Mouse (Mus musculus) thymus, adult 2 months (tissue): ENCODE results near the gene Masp2. TPM values are rescaled to one million over a fixed set of nuclear protein-coding genes. Genes with fewer than 3 reads are reported as not detected.

Source experiments
- DNase-seq: peaks from one replicate; pipeline ENCODE4 v3.0.0; 2021
- H3K27ac ChIP-seq: fragments of 200-500 bp; 2 replicates; pipeline ENCODE4 v1.5.1; 2012; ENCODE audit warnings: low read length, control low read depth; ENCODE audit not compliant: control insufficient read depth, insufficient read depth
- H3K27me3 ChIP-seq: fragments of 200-500 bp; 2 replicates; pipeline ENCODE4 v1.6.1; 2012; ENCODE audit warnings: mild to moderate bottlenecking, low read length, moderate library complexity, mixed read lengths; ENCODE audit not compliant: control insufficient read depth, insufficient read depth
- H3K36me3 ChIP-seq: fragments of 200-500 bp; 2 replicates; pipeline ENCODE4 v1.6.1; 2012; ENCODE audit warnings: mild to moderate bottlenecking, low read length, moderate library complexity; ENCODE audit not compliant: control insufficient read depth, insufficient read depth
- H3K4me1 ChIP-seq: fragments of 200-500 bp; replicated peaks from 2 replicates; pipeline ENCODE4 v1.6.1; 2012; ENCODE audit warnings: low read length; ENCODE audit not compliant: control insufficient read depth, insufficient read depth
- H3K4me3 ChIP-seq: fragments of 200-500 bp; 2 replicates; pipeline ENCODE4 v1.5.1; 2012; ENCODE audit warnings: mild to moderate bottlenecking, low read length, control low read depth, moderate library complexity; ENCODE audit not compliant: control insufficient read depth, insufficient read depth
- CTCF ChIP-seq: fragments of 200-500 bp; IDR thresholded peaks from 2 replicates; pipeline ENCODE4 v1.5.1; 2012; ENCODE audit warnings: mild to moderate bottlenecking, control low read depth, low read length, moderate library complexity, borderline replicate concordance; ENCODE audit not compliant: control insufficient read depth, poor library complexity, insufficient read depth; ENCODE audit errors: extremely low read depth
- POLR2A ChIP-seq: fragments of 200-500 bp; IDR thresholded peaks from 2 replicates; pipeline ENCODE4 v1.6.1; 2012; ENCODE audit warnings: mild to moderate bottlenecking, low read length, control low read depth, moderate library complexity; ENCODE audit not compliant: control insufficient read depth, poor library complexity, insufficient read depth; ENCODE audit errors: extremely low read depth
- WGBS: fragments of 180-500 bp; shearing (Covaris S2); methylation state at CpG from one replicate; pipeline ENCODE4 v1.1.7; 2018; 5-methylcytosine and 5-hydroxymethylcytosine counted together
- polyA plus RNA-seq: library from polyadenylated mRNA; depleted of rRNA; stranded (reverse); fragments of >200 nt; gene quantifications from 2 replicates; pipeline ENCODE4 v1.2.3, GENCODE M21; 2012

The Masp2 gene
- polyA plus RNA-seq, 1 experiment = 3.8 TPM

DNA sequence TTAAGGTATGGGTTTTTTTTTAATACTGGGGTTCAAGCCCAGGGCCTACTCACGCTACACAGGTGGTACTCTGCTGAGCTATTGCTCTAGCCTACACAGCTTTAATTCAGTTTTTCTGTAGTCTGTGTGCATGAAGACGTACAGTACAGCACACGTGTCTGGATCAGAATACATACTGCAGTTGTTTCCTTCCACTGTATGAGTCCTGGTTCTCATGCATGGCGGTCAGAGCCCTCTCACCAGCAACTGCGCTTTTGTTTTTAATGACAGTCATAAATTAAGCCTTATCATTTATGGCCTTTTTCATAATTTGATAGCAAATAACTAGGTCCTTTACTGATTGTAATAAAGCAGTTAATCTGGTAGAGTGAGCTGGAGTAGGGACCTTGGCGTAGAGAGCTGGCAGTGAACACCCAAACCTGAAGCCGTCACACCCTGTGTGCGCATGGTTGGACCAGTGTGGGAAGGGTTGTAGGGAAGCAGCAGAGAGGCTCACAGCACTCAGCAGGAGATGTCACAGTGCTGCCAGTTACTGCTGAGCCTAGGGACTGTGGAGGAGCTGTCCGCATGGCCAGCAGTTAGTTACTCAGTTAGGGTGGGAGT, 31.6 kb upstream of the Masp2 start:
- DNase-seq = no peak
- Histone ChIP-seq H3K27me3 (no peaks in the 10 kb centered on the region), H3K27ac (no peak overlapping the region), H3K4me1 (no peaks in the 10 kb centered on the region), H3K4me3 (no peak overlapping the region), H3K36me3 (peaks cover 85% of the 10 kb centered on the region)
- TF ChIP-seq CTCF = no peak
- no peak for TF ChIP-seq POLR2A
- WGBS = 96% methylated on average over 9 of the region's 9 CpGs

DNA sequence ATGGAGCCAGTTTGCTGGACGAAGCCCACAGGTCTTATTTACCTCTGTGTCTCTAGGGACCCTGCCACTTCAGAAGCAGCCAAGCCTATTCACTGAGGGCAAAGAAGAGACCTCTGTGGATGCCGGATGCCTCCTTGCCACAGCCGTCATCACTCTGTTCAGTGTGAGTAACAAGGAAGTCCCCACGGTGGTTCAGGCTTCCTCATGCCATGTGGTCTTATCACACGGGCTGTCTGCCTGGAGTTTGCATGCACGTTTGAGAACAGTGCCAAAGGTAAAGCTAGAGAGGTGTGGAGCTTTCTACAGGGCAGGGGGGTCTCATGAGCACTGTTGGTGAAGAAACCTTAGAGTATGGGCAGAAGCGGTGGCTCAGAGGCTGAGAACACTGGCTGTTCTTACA, 29.1 kb upstream of the Masp2 start:
- 95% methylated on average over 7 of the region's 7 CpGs for WGBS
- peaks cover 83% of the 10 kb centered on the region for H3K36me3 ChIP-seq
- H3K4me3 ChIP-seq = no peak overlapping the region
- no peak overlapping the region for H3K27ac ChIP-seq
- H3K27me3 ChIP-seq = no peaks in the 10 kb centered on the region
- DNase-seq = no peak
- no peaks in the 10 kb centered on the region for H3K4me1 ChIP-seq
- no peak for TF ChIP-seq POLR2A
- TF ChIP-seq CTCF = no peak

DNA sequence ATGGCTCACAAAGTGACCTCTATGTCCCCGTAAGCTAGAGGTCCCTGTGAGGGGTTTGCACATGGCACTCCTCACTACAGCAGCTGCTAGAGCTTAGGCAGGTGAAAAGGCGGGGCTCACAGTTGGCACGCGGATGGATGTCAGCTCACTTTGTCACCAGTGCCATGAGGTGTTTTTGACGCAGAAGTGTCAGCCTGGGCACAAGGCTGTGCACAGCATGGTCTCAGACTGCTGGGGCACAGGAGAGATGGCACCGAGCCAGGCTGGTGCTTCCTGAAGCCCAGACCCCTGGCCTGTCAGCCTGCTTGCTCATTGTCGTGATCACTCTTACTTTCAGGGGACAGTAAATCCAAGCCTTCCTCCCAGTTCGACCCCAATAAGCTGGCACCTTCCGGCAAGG, 21.6 kb upstream of the Masp2 start:
- WGBS = 97% methylated on average over 9 of the region's 9 CpGs
- TF ChIP-seq CTCF = no peak
- TF ChIP-seq POLR2A = no peak
- Histone ChIP-seq H3K36me3 (peaks cover 61% of the 10 kb centered on the region), H3K4me3 (no peak overlapping the region), H3K27me3 (no peaks in the 10 kb centered on the region), H3K4me1 (no peaks in the 10 kb centered on the region), H3K27ac (no peak overlapping the region)
- DNase-seq = no peak

DNA sequence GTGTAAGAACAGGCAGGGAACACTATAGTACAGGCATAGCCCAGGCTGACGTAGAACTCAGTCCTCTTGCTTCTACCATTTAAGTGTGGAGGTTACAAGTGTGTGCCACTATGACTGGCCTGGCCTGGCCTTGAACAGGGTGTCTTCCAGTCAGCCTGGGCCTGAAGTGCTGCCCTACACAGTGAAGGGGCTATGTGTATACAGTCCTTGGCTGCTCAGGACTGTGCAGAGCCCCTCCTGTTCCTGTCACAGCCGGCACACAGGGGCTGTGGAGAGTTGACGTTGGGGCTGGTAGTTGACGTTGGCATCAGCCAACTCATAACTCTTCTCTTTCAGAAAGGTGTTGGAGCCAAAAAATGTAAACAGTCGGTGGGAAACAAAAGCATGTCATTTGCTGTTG, 20.9 kb upstream of the Masp2 start:
- Histone ChIP-seq H3K27me3 (no peaks in the 10 kb centered on the region), H3K4me3 (no peak overlapping the region), H3K4me1 (no peaks in the 10 kb centered on the region), H3K27ac (no peak overlapping the region), H3K36me3 (peaks cover 55% of the 10 kb centered on the region)
- no peak for DNase-seq
- 97% methylated on average over 5 of the region's 5 CpGs for WGBS
- TF ChIP-seq CTCF = no peak
- no peak for TF ChIP-seq POLR2A

DNA sequence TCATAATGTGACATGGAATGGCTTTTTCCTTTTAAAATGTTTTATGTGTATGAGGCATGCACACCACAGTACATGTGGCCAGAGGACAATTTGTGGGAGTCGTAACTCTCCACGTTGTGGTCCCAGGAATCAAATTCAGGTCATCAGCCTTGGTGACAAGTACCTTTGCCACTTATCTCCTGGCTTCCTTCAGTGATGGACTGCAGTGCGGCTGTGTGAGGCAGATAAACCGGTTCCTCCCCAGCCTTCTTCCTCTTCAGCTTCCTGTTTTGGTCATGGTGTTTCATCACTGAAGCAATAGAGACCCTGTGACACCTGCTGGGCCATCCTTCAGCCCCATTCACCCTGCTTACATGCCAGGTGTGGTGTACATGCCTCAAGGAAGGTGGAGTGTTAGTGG, 19.1 kb upstream of the Masp2 start:
- TF ChIP-seq CTCF (no peak), POLR2A (no peak)
- Histone ChIP-seq H3K4me1 (no peaks in the 10 kb centered on the region), H3K27ac (no peak overlapping the region), H3K36me3 (peaks cover 42% of the 10 kb centered on the region), H3K4me3 (no peak overlapping the region), H3K27me3 (no peaks in the 10 kb centered on the region)
- 15% methylated on average over 4 of the region's 4 CpGs for WGBS
- DNase-seq = no peak

DNA sequence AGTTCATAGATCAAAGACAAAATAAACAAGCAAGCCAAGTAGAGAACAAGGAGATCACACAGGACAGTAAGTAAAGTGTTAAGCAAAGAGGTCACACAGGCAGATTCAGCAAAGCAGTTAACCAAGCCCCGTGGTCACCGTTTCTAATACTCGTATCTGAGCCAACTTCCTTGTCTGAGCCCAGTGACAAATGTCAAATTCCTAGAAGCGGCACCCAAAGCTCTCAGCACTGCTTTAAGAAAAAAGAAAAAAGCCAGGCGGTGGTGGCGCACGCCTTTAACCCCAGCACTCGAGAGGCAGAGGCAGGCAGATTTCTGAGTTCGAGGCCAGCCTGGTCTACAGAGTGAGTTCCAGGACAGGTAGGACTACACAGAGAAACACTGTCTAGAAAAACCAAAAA, 15.7 kb upstream of the Masp2 start:
- Histone ChIP-seq H3K4me3 (no peak overlapping the region), H3K27ac (no peak overlapping the region), H3K4me1 (peaks cover 4% of the 10 kb centered on the region), H3K36me3 (peaks cover 8% of the 10 kb centered on the region), H3K27me3 (no peaks in the 10 kb centered on the region)
- DNase-seq = no peak
- 69% methylated on average over 9 of the region's 9 CpGs for WGBS
- TF ChIP-seq CTCF (no peak), POLR2A (no peak)

DNA sequence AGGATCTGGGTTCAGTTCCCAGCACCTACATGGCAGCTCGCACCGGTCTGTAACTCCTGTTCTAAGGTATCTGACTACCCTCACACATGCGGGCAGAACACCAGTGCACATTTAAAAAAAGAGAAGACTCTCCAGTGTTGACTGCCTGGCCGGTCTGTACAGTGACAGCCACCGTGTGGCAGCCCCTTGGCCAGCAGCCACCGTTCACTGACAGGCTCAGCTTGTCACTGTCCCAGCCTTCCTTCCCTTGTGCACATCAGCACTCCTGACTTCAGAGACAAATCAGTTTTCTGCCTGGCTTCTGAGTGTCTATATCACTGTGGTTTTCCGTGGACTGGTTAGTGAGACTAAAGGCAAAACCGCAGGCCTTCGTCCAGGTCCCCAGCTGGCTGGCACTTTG, 13.6 kb upstream of the Masp2 start:
- H3K36me3 ChIP-seq = no peaks in the 10 kb centered on the region
- DNase-seq = no peak
- no peak overlapping the region for H3K4me3 ChIP-seq
- H3K27ac ChIP-seq = no peak overlapping the region
- H3K4me1 ChIP-seq = peaks cover 16% of the 10 kb centered on the region
- WGBS = 74% methylated on average over 9 of the region's 9 CpGs
- TF ChIP-seq CTCF (no peak), POLR2A (no peak)
- H3K27me3 ChIP-seq = no peaks in the 10 kb centered on the region
